Mouse (Mus musculus): ENCODE results near the gene Ryk.

DNA sequence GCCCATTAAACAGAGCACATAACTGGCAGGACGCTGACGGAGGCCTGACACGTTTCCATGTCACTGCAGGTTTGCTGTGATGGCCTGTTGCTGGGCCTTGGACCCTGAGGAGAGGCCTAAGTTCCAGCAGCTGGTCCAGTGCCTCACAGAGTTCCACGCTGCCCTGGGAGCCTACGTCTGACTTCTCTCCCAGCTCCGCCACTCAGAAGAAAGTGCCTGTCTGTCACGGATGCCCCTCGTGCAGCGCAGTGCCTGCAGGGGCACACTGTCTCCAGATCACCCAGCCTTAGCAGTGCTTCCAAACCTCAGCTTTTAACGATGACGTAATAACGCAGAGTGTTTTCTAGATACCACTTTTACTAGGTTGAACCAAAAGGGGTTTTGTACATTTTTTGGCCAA is 72.1 kb downstream of the Ryk start:
- TF ChIP-seq GATA1 (IDR thresholded peaks at IDR 0.05; ENCODE audit: low read length) (no peak), TAL1 (IDR thresholded peaks at IDR 0.05; ENCODE audit: low read length) (no peak)

Data from erythroblast, embryonic 14.5 days (primary cell).